Mouse (Mus musculus): ENCODE results near the gene Gdpd5.

GRCm38 (mm10) chr7:99415045-99415444 is 33.8 kb downstream of the Gdpd5 start:
- no peak for TF ChIP-seq CTCF (IDR thresholded peaks at IDR 0.05; ENCODE audit: low read depth, low read length)
- TF ChIP-seq POLR2A (IDR thresholded peaks at IDR 0.05; ENCODE audit: extremely low read depth, insufficient read depth, low read length): no peak
